Mouse (Mus musculus) limb, embryonic 10.5 days (tissue): ENCODE measurements around the gene Ctr9. TPM values are rescaled to one million over a fixed set of nuclear protein-coding genes. Genes with fewer than 3 reads are reported as not detected.

Experiments
- DNase-seq: peaks from one replicate; pipeline ENCODE4 v3.0.0-alpha.2; 2017; ENCODE audit warnings: low spot score
- H3K27ac ChIP-seq: fragments of 300-500 bp; sonication (generic); 2 replicates; pipeline ENCODE4 v1.5.1; 2016; ENCODE audit warnings: mild to moderate bottlenecking
- H3K27me3 ChIP-seq: fragments of 300-500 bp; sonication (generic); 2 replicates; pipeline ENCODE4 v1.6.1; 2016; ENCODE audit warnings: low read depth, mild to moderate bottlenecking; ENCODE audit not compliant: poor library complexity, severe bottlenecking
- H3K36me3 ChIP-seq: fragments of 300-500 bp; sonication (generic); 2 replicates; pipeline ENCODE4 v1.6.1; 2016; ENCODE audit warnings: mild to moderate bottlenecking, moderate library complexity
- H3K4me1 ChIP-seq: fragments of 300-500 bp; sonication (generic); 2 replicates; pipeline ENCODE4 v1.6.1; 2016
- H3K4me3 ChIP-seq: fragments of 300-500 bp; sonication (generic); 2 replicates; pipeline ENCODE4 v1.5.1; 2016; ENCODE audit warnings: mild to moderate bottlenecking, moderate library complexity
- H3K9me3 ChIP-seq: fragments of 300-500 bp; sonication (generic); replicated peaks from 2 replicates; pipeline ENCODE4 v1.6.1; 2016; ENCODE audit warnings: mild to moderate bottlenecking
- WGBS: fragments of 180-500 bp; shearing (Covaris S2); methylation state at CpG from one replicate; pipeline ENCODE4 v1.1.7; 2016; 5-methylcytosine and 5-hydroxymethylcytosine counted together
- polyA plus RNA-seq: library from polyadenylated mRNA; unstranded; fragments of >200 nt; fragmentation: Nextera tagmentation; extraction: Ambion mirVana; gene quantifications from 2 replicates; pipeline ENCODE4 v1.2.1, GENCODE M21; 2016

Gene Ctr9
- polyA plus RNA-seq, 1 experiment from 2014 or later, result 80.1 TPM

DNA sequence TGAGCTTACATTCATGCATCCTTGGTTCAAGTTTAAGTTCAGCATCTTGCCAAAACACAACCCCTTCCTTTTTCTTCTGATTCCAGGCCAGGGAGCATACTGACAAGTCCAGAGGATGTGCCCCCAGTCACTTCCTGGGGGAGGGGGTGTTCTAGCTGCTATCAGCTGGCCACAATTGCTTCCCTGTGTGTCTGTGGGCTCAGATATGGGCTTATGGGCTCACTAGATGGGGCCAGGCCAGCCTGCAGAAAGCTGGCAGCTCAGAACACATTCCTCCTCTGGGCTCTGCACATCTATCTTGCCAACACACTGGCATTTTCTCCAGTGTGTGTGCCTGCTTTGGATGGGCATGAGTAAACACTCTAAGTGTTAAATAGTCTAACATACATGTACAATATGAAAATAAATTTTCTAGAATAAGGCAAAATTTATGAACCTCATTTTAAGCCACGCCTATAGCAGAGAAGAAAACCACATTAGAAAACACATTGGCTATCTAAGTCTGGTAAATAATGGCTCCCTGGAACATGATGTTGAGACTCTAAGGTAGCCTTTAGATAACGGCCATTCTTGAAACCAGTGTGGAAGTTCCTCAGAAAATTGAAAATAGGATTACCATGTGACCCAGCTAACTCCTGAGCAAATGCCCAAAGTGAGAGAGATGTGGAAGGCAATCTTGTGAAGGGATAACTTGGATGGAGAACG lies 24.5 kb upstream of the Ctr9 start:
- Histone ChIP-seq H3K4me3 (no peak overlapping the region), H3K27me3 (no peaks in the 10 kb centered on the region), H3K27ac (no peak overlapping the region), H3K36me3 (no peaks in the 10 kb centered on the region), H3K4me1 (no peaks in the 10 kb centered on the region), H3K9me3 (no peaks in the 10 kb centered on the region)
- no peak for DNase-seq
- WGBS, result 94% methylated on average over 3 of the region's 3 CpGs

DNA sequence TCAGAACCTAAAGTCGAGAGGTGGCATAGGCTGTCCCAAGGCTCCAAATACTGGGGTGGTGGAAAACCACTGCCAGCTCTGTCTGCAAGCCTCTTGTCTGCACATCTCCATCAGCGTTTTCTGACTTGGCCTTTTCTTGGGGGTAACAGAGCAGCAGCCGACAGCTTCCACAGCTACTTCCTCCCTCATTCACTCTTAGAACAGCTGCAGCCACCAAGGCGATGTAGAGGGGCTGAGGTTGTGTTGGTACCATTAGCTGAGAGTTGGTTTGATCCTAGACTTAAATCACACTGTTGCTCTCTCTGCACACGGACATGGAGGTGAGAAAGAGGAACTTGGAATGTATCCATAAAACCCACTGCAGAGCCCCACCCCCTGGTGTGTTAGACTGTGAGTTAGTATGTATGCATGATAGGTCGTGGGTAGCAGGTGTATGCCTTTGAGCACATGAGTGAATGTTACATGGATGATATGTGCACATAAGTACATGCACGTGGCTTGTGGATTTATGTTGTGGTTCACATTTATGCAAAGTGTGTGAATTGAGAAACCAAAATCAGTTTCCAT lies 14.6 kb upstream of the Ctr9 start:
- no peak overlapping the region for H3K4me3 ChIP-seq
- WGBS, result 81% methylated on average over 7 of the region's 7 CpGs
- H3K27me3 ChIP-seq, result no peaks in the 10 kb centered on the region
- DNase-seq, result no peak
- no peaks in the 10 kb centered on the region for H3K9me3 ChIP-seq
- H3K27ac ChIP-seq, result no peak overlapping the region
- no peaks in the 10 kb centered on the region for H3K36me3 ChIP-seq
- no peaks in the 10 kb centered on the region for H3K4me1 ChIP-seq

DNA sequence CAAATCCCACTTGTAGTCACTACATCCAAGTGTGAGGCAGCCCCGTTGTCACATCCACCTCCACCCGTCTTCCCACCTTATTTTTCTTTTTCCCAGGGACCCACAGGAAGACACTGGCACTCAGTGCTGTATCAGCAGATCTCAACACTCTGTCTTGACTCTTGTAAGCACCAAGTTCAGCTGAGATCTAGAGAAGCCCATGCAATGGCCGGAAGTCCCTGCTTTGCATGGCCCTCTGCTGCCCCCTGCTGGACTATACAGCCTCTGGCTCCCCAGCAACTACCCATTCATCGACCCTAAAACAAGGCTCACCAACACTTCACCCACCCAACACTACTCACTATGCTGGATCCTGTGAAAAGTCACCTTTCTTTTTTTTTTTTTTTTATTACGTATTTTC lies 13.9 kb upstream of the Ctr9 start:
- Histone ChIP-seq H3K27me3 (no peaks in the 10 kb centered on the region), H3K27ac (no peak overlapping the region), H3K4me3 (no peak overlapping the region), H3K36me3 (no peaks in the 10 kb centered on the region), H3K4me1 (no peaks in the 10 kb centered on the region), H3K9me3 (no peaks in the 10 kb centered on the region)
- DNase-seq, result peak; percentile 94
- 39% methylated on average over 5 of the region's 5 CpGs for WGBS

DNA sequence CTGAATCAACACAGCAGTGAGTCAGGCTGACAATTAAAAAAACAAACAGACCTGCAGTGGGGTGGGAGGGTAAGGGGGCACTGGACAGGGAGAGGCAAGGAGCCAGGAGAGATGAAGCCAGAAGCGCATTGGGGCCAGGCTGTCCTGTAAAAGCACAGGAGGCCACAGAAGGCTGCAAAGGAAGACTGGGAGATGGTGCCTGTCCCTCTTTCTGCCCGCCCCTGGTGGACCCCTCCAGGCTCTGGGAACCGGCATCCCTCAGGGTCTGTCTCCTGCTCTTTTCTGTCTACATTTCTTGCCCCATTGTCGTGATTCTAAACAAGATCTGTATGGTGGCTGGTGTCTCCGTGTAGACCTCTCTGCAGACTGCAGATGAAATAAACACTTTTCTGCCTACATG lies 13.0 kb upstream of the Ctr9 start:
- DNase-seq, result no peak
- Histone ChIP-seq H3K9me3 (no peaks in the 10 kb centered on the region), H3K4me3 (no peak overlapping the region), H3K27me3 (no peaks in the 10 kb centered on the region), H3K27ac (no peak overlapping the region), H3K4me1 (no peaks in the 10 kb centered on the region), H3K36me3 (no peaks in the 10 kb centered on the region)
- 89% methylated on average over 5 of the region's 5 CpGs for WGBS

DNA sequence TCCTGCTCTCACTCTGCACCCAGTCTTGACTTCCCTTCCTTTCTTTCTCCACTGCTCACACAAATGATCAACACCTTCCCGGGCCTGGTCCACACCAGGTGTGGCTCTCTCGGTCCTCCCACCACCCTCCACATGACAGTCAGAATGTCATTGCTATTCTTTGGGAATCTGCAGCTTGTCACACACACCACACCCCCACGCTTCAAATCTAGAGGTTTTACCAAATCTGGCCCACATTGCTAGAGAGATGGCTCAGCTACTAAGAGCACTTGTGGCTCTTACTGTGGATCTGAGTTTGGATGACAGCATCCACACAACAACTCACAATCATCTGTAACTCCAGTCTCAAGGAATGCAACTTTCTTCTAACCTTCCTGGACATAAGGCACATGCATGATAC lies 11.8 kb upstream of the Ctr9 start:
- H3K27ac ChIP-seq, result no peak overlapping the region
- no peak for DNase-seq
- no peaks in the 10 kb centered on the region for H3K36me3 ChIP-seq
- WGBS, result 75% methylated on average over 3 of the region's 3 CpGs
- no peaks in the 10 kb centered on the region for H3K27me3 ChIP-seq
- H3K4me1 ChIP-seq, result no peaks in the 10 kb centered on the region
- H3K4me3 ChIP-seq, result no peak overlapping the region
- no peaks in the 10 kb centered on the region for H3K9me3 ChIP-seq

DNA sequence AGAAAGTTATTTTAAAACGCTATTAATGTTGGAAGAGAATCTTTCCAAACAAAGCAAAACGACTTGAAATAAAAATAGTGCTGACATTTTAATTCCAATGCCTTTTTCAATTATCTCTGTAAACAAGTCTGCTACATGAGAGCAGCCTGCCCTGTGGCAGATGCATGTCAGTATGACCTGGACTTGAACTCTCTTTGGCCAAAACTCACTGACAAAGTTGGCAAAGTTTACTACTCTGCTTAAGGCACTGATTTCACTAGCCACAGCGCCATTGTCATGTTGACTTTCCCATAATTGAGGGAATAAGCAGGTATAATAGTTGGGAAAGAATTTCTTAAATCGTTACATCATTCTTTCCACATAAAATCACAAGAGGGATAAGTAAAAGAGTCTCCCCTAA lies 7.9 kb upstream of the Ctr9 start:
- 86% methylated on average over 4 of the region's 4 CpGs for WGBS
- H3K4me1 ChIP-seq, result no peaks in the 10 kb centered on the region
- H3K9me3 ChIP-seq, result no peaks in the 10 kb centered on the region
- no peak for DNase-seq
- no peak overlapping the region for H3K27ac ChIP-seq
- H3K36me3 ChIP-seq, result no peaks in the 10 kb centered on the region
- H3K27me3 ChIP-seq, result no peaks in the 10 kb centered on the region
- no peak overlapping the region for H3K4me3 ChIP-seq

DNA sequence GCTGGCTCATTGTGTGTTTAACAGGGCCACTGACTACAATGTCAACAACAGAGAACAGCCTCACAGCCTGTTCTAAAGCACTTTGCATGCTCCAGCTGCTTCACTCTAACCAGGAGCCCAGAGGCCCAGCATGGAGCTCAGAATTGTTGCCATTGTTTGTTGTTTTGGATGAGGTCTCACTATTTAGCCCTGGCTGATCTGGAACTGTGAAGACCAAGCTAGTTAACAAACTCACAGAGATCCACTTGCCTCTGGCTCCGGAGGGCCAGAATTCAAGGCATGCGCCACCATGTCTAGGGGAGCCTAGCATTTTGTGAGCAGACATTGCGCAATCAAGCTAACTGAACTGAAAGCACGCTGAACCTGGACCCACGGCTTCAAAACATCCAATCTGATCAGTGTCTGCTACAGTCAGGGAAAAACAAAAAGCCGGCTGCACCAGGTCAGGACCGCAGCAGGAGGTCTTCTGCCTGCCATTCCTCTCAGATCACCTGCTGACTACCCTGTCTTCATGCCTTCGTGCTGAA lies 4.6 kb upstream of the Ctr9 start:
- Histone ChIP-seq H3K36me3 (no peaks in the 10 kb centered on the region), H3K9me3 (no peaks in the 10 kb centered on the region), H3K27me3 (no peaks in the 10 kb centered on the region), H3K27ac (no peak overlapping the region), H3K4me1 (no peaks in the 10 kb centered on the region), H3K4me3 (no peak overlapping the region)
- WGBS, result 47% methylated on average over 8 of the region's 8 CpGs
- DNase-seq, result no peak

DNA sequence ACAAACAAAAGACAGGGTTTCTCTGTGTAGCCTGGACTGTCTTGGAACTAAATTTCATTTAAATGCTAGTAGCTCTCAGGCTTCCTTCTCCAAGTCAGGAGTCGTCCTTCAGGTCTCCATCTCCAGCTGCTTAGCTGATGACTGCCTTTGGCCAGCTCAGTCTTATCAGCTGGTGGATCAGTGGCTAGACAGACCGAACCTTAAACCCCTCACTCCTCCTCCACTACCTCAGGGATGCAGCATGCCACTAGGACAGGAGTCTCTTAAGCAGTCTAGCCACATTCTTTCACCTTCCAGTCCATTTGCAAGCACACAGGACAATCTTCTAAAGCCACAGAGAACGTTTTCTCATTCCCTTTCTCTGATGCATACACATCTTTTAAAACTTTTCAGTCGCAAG lies 3.8 kb upstream of the Ctr9 start:
- no peaks in the 10 kb centered on the region for H3K9me3 ChIP-seq
- H3K4me1 ChIP-seq, result peaks cover 5% of the 10 kb centered on the region; the same call in 1 of the 2 replicates
- H3K27me3 ChIP-seq, result no peaks in the 10 kb centered on the region
- DNase-seq, result no peak
- no peak overlapping the region for H3K4me3 ChIP-seq
- no peaks in the 10 kb centered on the region for H3K36me3 ChIP-seq
- 60% methylated on average over 4 of the region's 4 CpGs for WGBS
- no peak overlapping the region for H3K27ac ChIP-seq

DNA sequence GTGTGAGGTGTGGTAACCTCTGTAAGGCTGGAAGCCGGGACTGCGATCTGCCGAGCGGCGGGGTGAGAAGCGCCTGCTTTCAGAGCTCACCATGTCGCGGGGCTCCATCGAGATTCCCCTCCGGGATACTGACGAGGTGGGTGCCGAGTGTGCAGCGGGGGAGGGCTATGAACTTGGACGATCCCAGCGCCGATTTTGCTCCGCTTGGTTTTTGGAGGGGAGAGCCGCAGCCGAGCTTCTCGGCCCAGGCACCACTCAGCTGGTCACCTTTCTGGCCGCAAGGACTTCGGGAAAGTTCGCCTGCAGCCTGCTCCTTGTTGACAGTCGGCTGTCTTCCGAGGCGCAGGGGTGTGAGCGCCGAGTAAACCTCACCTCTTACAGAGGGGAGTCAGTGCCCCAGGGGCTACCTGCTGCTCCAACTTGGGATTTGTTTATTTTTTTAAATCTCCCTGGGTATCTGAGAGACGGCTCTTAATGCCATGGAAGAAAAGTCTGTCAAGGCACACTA lies 349 bp downstream of the Ctr9 start:
- H3K4me1 ChIP-seq, result peaks cover 6% of the 10 kb centered on the region; the same call in 1 of the 2 replicates

DNA sequence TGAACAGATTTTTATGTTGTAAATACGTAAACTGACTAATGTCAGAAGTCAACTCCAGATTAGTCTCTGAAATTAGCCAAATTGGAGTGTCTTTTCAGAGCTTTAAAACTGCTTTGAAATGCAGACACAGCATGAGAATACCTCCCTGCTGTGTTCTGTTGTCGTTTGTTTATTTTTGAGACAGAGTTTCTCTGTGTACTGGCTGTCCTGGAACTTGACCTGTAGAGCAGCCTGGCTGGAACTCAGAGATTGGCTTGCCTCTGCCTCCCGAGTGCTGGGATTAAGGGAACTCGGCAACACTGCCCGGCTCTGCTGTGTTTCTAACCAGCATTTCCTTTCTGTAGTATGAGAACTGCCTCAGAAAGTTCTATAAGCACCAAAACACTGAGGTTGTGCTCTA lies 20.2 kb downstream of the Ctr9 start:
- H3K4me1 ChIP-seq, result no peaks in the 10 kb centered on the region
- peaks cover 100% of the 10 kb centered on the region for H3K36me3 ChIP-seq
- no peaks in the 10 kb centered on the region for H3K9me3 ChIP-seq
- H3K27ac ChIP-seq, result no peak overlapping the region
- H3K27me3 ChIP-seq, result no peaks in the 10 kb centered on the region
- no peak for DNase-seq
- WGBS, result 91% methylated on average over 5 of the region's 5 CpGs
- no peak overlapping the region for H3K4me3 ChIP-seq

More for the DNA sequence above, 349 bp downstream of the Ctr9 start:
- WGBS, result under 1% methylated on average over 29 of the region's 29 CpGs
- H3K36me3 ChIP-seq, result peaks cover 40% of the 10 kb centered on the region
- no peaks in the 10 kb centered on the region for H3K27me3 ChIP-seq
- peak overlapping the region; percentile 82 for H3K4me3 ChIP-seq
- peak overlapping the region; percentile 92 for H3K27ac ChIP-seq
- no peak for DNase-seq
- H3K9me3 ChIP-seq, result no peaks in the 10 kb centered on the region

DNA sequence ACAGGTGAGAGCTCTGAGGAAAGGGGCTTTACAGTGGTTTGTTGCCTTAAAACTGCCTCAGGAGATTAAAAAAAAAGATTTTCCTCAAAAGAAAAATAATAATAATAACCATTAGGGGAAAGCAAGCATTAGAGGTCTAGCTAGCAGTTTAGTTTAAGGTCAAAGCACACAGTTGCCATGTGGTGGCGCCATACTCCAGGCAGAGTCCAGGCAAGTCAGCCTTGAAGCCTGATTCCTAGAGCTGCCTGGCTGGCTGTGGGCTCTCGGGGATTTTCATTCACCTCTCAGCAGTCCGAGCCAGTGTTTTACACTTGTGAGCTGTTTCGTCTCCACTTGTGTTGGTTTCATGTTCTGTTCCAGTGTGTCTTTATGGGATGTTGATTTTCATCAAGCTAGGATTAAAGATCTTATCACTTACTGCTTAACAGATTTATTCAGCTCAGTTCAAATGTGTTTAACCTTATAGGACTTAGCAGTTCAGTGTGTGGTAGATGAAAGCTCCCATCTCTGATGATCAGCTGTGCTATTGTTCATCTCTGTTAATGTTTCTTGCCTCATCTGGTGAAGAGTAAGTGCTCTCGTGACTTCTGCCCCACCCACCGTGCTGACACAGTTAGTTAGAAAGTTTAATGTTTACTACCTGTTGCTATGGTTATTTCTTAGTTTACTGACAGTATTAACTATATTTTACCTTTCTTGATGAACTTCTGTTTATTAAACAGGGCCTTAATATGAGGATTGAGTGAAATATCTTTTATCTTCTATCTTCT lies 21.1 kb downstream of the Ctr9 start:
- Histone ChIP-seq H3K27ac (no peak overlapping the region), H3K27me3 (no peaks in the 10 kb centered on the region), H3K36me3 (peaks cover 100% of the 10 kb centered on the region), H3K4me3 (no peak overlapping the region), H3K9me3 (no peaks in the 10 kb centered on the region), H3K4me1 (no peaks in the 10 kb centered on the region)
- 72% methylated on average over 6 of the region's 6 CpGs for WGBS
- DNase-seq, result peak; percentile 53

DNA sequence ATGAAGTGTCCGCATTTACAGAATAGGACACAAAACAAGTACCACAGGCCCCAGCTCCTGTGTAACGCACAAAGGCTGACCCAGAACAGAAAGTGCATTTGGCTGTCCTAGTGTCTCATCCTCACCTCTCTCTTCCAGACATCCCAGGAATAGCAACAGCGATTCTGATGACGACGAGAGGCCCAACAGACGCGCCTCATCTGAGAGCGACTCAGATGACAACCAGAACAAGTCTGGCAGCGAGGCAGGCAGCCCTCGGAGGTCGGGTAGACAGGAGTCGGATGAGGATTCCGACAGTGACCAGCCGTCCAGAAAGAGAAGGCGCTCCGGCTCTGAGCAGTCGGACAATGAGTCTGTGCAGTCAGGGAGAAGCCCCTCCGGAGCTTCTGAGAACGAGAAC lies 26.5 kb downstream of the Ctr9 start:
- DNase-seq, result no peak
- Histone ChIP-seq H3K27ac (no peak overlapping the region), H3K9me3 (no peaks in the 10 kb centered on the region), H3K36me3 (peaks cover 74% of the 10 kb centered on the region), H3K4me3 (no peak overlapping the region), H3K4me1 (peaks cover 5% of the 10 kb centered on the region; the same call in 1 of the 2 replicates), H3K27me3 (no peaks in the 10 kb centered on the region)
- 95% methylated on average over 19 of the region's 19 CpGs for WGBS
